Mouse (Mus musculus) testis, adult 2 months (tissue): ENCODE data around the gene Cars2. TPM values are rescaled to one million over a fixed set of nuclear protein-coding genes. Genes with fewer than 3 reads are reported as not detected.
A peak's percentile ranks its signal among the peaks of the same experiment; 100 is the strongest.

Source experiments
- H3K27ac ChIP-seq: fragments of 200-500 bp; 2 replicates; pipeline ENCODE4 v1.5.1; 2012; ENCODE audit warnings: low read depth, low read length; ENCODE audit not compliant: control insufficient read depth, insufficient read depth
- H3K27me3 ChIP-seq: fragments of 200-500 bp; 2 replicates; pipeline ENCODE4 v1.6.1; 2012; ENCODE audit warnings: mild to moderate bottlenecking, low read length, moderate library complexity; ENCODE audit not compliant: control insufficient read depth, insufficient read depth
- H3K36me3 ChIP-seq: fragments of 200-500 bp; 2 replicates; pipeline ENCODE4 v1.6.1; 2012; ENCODE audit warnings: mild to moderate bottlenecking, low read length; ENCODE audit not compliant: control insufficient read depth, insufficient read depth
- H3K4me1 ChIP-seq: fragments of 200-500 bp; 2 replicates; pipeline ENCODE4 v1.6.1; 2012; ENCODE audit warnings: low read length; ENCODE audit not compliant: control insufficient read depth, insufficient read depth
- H3K4me3 ChIP-seq: fragments of 200-500 bp; 2 replicates; pipeline ENCODE4 v1.5.1; 2012; ENCODE audit warnings: low read depth, mild to moderate bottlenecking, low read length, moderate library complexity, mixed read lengths; ENCODE audit not compliant: control insufficient read depth
- CTCF ChIP-seq: fragments of 200-500 bp; IDR thresholded peaks from 2 replicates; pipeline ENCODE4 v1.5.1; 2012; ENCODE audit warnings: low read depth, mild to moderate bottlenecking, inconsistent platforms, low read length, moderate library complexity; ENCODE audit not compliant: control insufficient read depth, insufficient read depth, insufficient replicate concordance
- POLR2A ChIP-seq: fragments of 200-500 bp; IDR thresholded peaks from 2 replicates; pipeline ENCODE4 v1.6.1; 2012; ENCODE audit warnings: low read depth, mild to moderate bottlenecking, inconsistent platforms, low read length, moderate library complexity; ENCODE audit not compliant: control insufficient read depth
- polyA plus RNA-seq: library from polyadenylated mRNA; depleted of rRNA; stranded (reverse); fragments of >200 nt; gene quantifications from 2 replicates; pipeline ENCODE4 v1.2.3, GENCODE M21; 2012

Gene Cars2
- polyA plus RNA-seq, 1 experiment, result 21.5 TPM

DNA sequence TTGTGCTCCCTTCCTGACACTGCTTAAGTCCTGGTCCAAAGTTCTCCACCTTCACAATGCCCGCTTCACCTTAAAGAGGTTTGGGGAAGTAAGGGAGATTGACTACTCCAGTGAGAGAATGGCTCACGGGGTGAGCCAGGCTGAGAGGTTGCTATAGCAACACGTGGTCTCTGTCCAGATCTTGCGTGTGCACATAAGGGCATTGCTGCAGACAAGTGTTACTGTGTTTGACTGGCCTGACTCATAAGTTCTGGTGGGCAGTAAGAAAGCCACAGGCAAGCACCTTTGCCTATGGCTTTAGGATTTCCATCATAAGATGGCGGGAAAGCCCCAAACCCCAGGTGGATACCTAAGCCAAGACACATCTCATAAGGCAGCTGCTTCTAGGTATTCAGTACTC lies 13.7 kb upstream of the Cars2 start:
- no peak overlapping the region for H3K4me3 ChIP-seq
- no peaks in the 10 kb centered on the region for H3K27me3 ChIP-seq
- H3K4me1 ChIP-seq, result no peaks in the 10 kb centered on the region; the same call in none of the 2 replicates
- H3K36me3 ChIP-seq, result no peaks in the 10 kb centered on the region; the same call in 1 of the 2 replicates
- no peak for TF ChIP-seq CTCF
- TF ChIP-seq POLR2A, result no peak
- no peak overlapping the region for H3K27ac ChIP-seq

DNA sequence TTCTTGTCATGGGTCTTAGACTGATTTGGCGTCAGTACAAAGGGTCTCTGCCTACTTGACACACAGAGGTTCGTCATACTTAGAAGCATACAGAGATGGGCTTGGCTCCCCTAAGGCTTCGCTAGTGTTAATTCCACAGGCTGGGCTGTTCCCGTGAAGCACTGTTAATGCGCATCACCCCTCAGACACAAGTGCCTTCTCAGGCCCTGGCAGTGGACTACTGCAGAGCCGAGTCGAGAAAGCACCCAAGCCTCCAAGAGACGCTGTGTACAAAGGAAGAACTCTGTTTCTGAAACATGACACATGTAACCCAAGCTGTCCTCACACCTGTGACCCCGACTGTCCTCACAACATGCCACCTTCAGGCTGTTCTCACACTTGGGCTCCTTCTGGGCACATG lies 9.6 kb upstream of the Cars2 start:
- peaks cover 12% of the 10 kb centered on the region for H3K4me1 ChIP-seq
- no peak overlapping the region for H3K27ac ChIP-seq
- 0 out of 2 replicates have a peak, but pooled peaks have one; percentile 3 for TF ChIP-seq CTCF
- no peak for TF ChIP-seq POLR2A
- no peak overlapping the region for H3K4me3 ChIP-seq
- no peaks in the 10 kb centered on the region; the same call in 1 of the 2 replicates for H3K36me3 ChIP-seq
- no peaks in the 10 kb centered on the region for H3K27me3 ChIP-seq

DNA sequence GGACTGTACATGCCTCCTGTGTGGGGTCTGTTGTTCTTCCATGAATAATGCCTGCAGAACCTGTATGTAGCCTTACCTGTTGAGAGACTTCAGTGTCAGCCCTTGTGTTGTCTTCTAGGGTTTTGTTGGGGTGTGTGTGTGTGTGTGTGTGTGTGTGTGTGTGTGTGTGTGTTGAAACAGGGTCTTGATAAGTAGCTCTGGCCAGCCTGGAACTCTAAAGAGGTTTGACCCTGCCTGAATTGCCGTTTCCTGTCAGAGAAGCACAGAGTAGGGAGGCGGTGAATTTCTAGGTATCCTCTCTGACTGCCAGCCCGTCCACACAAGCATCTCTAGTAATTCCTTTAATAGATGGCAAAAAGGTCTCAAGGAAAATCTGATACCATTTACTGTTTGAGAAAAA lies 8.9 kb upstream of the Cars2 start:
- TF ChIP-seq POLR2A (no peak), CTCF (no peak)
- no peaks in the 10 kb centered on the region for H3K27me3 ChIP-seq
- no peak overlapping the region for H3K4me3 ChIP-seq
- no peak overlapping the region for H3K27ac ChIP-seq
- peaks cover 12% of the 10 kb centered on the region for H3K4me1 ChIP-seq
- no peaks in the 10 kb centered on the region; the same call in 1 of the 2 replicates for H3K36me3 ChIP-seq

DNA sequence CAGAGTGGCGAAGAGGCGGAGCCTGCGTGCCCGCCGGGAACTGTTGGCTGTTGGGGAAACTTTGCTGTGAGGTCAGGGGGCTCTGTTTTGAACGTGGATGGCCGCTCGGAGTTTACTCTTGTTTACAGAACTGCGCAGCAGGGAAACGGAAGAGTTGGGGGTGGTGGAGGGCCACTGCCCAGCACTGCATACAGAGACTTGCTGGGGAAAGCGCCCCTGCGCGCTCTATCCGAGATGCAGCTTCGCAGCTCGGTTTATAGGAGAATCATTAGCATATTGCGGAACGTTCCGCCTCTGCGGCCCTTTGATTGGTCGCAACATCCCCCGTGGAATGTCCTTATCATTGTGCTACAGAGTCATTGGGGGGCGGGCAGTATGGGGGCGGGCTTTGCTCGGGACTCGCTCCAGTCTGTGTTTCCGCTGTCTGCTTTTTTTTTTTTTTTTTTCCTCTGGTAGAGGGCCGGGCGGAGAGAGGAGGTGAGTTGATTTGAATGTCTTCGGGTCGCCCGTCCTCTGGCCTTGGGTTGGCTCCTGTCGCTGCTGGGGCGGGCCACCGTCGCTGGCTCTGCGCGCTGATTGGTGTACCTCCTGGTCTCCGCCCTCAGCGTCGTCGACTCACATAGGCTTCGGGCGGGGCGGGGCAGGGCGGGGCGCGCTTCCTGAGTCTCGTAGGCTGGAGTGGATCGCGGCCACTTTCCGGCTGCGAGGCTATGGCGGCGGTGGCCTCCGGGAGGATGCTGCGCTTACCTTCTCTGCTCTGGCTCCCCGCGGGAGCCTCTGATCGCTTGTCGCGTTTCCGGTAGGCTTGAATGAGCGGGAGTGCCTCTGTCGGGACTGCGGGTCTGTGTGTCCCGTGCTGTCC lies 7.4 kb upstream of the Cars2 start:
- Histone ChIP-seq H3K4me3 (peak overlapping the region; percentile 76), H3K27ac (peak overlapping the region; percentile 88), H3K36me3 (no peaks in the 10 kb centered on the region; the same call in 1 of the 2 replicates), H3K4me1 (peaks cover 12% of the 10 kb centered on the region), H3K27me3 (no peaks in the 10 kb centered on the region)
- 0 out of 2 replicates have a peak, but pooled peaks have one; percentile 5 for TF ChIP-seq CTCF
- peak; percentile 100 for TF ChIP-seq POLR2A

DNA sequence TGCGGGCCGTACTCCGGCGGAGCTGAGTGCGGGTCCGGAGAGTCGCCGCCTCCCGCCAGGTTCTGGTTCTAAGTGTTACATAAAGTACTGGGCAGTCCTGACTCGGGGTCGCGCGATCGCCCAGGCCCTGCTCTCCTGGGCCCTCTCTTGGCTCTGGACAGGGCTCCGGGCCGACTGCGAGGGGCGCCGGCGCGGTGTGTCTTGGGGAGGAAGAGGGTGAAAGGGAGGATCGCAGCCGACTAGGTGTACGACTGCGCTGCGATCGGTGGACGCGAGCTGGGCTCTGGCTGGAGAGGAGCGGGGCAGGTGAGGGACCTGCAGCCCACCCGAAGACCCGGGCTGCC lies 6.8 kb upstream of the Cars2 start:
- Histone ChIP-seq H3K36me3 (no peaks in the 10 kb centered on the region; the same call in 1 of the 2 replicates), H3K27ac (peak overlapping the region; percentile 88), H3K4me1 (peaks cover 12% of the 10 kb centered on the region), H3K4me3 (peak overlapping the region; percentile 76), H3K27me3 (no peaks in the 10 kb centered on the region)
- no peak for TF ChIP-seq POLR2A
- TF ChIP-seq CTCF, result no peak

DNA sequence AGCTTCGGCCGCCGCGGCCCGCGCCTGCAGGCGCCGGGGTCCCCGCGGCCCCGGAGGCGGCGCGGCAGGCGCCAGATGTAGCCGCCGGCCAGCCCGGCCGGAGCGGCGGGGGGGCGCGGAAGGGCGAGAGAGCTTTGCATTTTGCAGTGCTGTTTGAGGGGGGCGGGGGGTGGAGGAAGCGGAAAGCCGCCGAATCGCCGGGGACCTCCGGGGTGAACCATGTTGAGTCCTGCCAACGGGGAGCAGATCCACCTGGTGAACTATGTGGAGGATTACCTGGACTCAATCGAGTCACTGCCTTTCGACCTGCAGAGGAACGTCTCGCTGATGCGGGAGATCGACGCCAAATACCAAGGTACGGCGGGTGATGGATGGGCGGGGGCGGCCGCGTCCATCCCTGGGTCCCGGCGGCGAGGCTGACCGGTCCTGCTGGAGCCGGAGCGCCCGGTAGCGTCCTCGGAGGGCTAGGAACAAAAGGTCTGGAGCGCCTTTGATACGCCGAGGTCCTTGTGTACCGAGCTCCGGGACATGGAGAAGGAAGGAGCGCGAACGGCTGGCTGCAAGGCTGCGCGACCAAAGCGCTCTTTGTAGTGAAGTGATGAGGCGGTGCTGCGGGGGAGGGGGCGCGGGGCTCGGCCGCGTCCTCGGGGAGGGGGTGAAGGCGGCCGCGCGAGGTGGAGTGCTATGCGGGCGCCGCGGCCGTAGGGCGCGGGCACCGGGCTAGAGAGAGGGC lies 6.3 kb upstream of the Cars2 start:
- H3K36me3 ChIP-seq, result no peaks in the 10 kb centered on the region; the same call in 1 of the 2 replicates
- peak overlapping the region; percentile 76 for H3K4me3 ChIP-seq
- no peaks in the 10 kb centered on the region for H3K27me3 ChIP-seq
- H3K4me1 ChIP-seq, result peaks cover 12% of the 10 kb centered on the region
- TF ChIP-seq POLR2A (peak; percentile 18; the same call in 1 of the 2 replicates), CTCF (no peak)
- H3K27ac ChIP-seq, result peak overlapping the region; percentile 88
